Mouse (Mus musculus) liver, embryonic 16.5 days (tissue): ENCODE measurements at regions not wholly inside any gene's neighbourhood (a gene's known extent, or its start where the extent isn't known, plus 50 kb on each side); places are given as distances from the start of the nearest gene placed in this dataset.

Experiments used
- ATAC-seq: fragments of 200-750 bp; cut with Nextera tagmentation; 2 replicates; pipeline ENCODE4 v1.8.0; 2017; ENCODE audit warnings: low read depth, mild to moderate bottlenecking, moderate number of reproducible peaks, moderate library complexity
- H3K27ac ChIP-seq: fragments of 300-500 bp; sonication (generic); 2 replicates; pipeline ENCODE4 v1.5.1; 2014; ENCODE audit warnings: mild to moderate bottlenecking, low read length
- H3K27me3 ChIP-seq: fragments of 300-500 bp; sonication (generic); 2 replicates; pipeline ENCODE4 v1.6.1; 2014; ENCODE audit warnings: low read depth, low read length, mixed read lengths; ENCODE audit not compliant: control insufficient read depth, insufficient read depth
- H3K36me3 ChIP-seq: fragments of 300-500 bp; sonication (generic); 2 replicates; pipeline ENCODE4 v1.6.1; 2014; ENCODE audit warnings: mild to moderate bottlenecking; ENCODE audit not compliant: control insufficient read depth, insufficient read depth
- H3K4me1 ChIP-seq: fragments of 300-500 bp; sonication (generic); 2 replicates; pipeline ENCODE4 v1.6.1; 2014; ENCODE audit warnings: low read depth, low read length, mixed read lengths; ENCODE audit not compliant: control insufficient read depth
- H3K4me2 ChIP-seq: fragments of 300-500 bp; sonication (generic); 2 replicates; pipeline ENCODE4 v1.6.1; 2014; ENCODE audit warnings: low read depth, low read length, mixed read lengths
- H3K4me3 ChIP-seq: fragments of 300-500 bp; sonication (generic); 2 replicates; pipeline ENCODE4 v1.5.1; 2014; ENCODE audit warnings: low read depth, mild to moderate bottlenecking, low read length
- H3K9ac ChIP-seq: fragments of 300-500 bp; sonication (generic); 2 replicates; pipeline ENCODE4 v1.6.1; 2014; ENCODE audit warnings: low read depth, low read length
- H3K9me3 ChIP-seq: fragments of 300-500 bp; sonication (generic); replicated peaks from 2 replicates; pipeline ENCODE4 v1.6.1; 2016; ENCODE audit warnings: low read length; ENCODE audit not compliant: control insufficient read depth
- WGBS: fragments of 180-500 bp; shearing (Covaris S2); extraction: QIAGEN DNeasy Blood & Tissue Kit; methylation state at CpG from one replicate; pipeline ENCODE4 v1.1.7; 2014; ENCODE audit not compliant: insufficient replicate concordance; 5-methylcytosine and 5-hydroxymethylcytosine counted together

GRCm38 (mm10) chr10:8955499-8956211 lies 69.8 kb upstream of the Sash1 start:
- ATAC-seq, result no peak
- WGBS, result 30% methylated on average over 6 of the region's 6 CpGs
- no peak overlapping the region for H3K9ac ChIP-seq
- no peaks in the 10 kb centered on the region for H3K36me3 ChIP-seq
- H3K27ac ChIP-seq, result no peak overlapping the region
- H3K4me3 ChIP-seq, result no peak overlapping the region
- H3K4me1 ChIP-seq, result no peaks in the 10 kb centered on the region
- no peaks in the 10 kb centered on the region for H3K27me3 ChIP-seq
- no peak overlapping the region for H3K4me2 ChIP-seq
- H3K9me3 ChIP-seq, result no peaks in the 10 kb centered on the region

- no peak overlapping the region for H3K9ac ChIP-seq
- 61% methylated on average over 4 of the region's 4 CpGs for WGBS
- H3K27ac ChIP-seq, result no peak overlapping the region
- H3K4me3 ChIP-seq, result no peak overlapping the region
- H3K4me1 ChIP-seq, result no peaks in the 10 kb centered on the region
- no peaks in the 10 kb centered on the region for H3K9me3 ChIP-seq
- H3K27me3 ChIP-seq, result no peaks in the 10 kb centered on the region
- no peak overlapping the region for H3K4me2 ChIP-seq
- ATAC-seq, result no peak
- H3K36me3 ChIP-seq, result no peaks in the 10 kb centered on the region
Observed at GRCm38 (mm10) chr10:8954003-8954402, 68.1 kb upstream of the Sash1 start.

GRCm38 (mm10) chr10:8952922-8953321 lies 67.1 kb upstream of the Sash1 start:
- WGBS, result 56% methylated on average over 5 of the region's 5 CpGs
- no peak for ATAC-seq

GRCm38 (mm10) chr10:8951937-8952336 lies 66.1 kb upstream of the Sash1 start:
- ATAC-seq, result no peak
- Histone ChIP-seq H3K27me3 (no peaks in the 10 kb centered on the region), H3K4me1 (no peaks in the 10 kb centered on the region), H3K9ac (no peak overlapping the region), H3K36me3 (no peaks in the 10 kb centered on the region), H3K4me3 (no peak overlapping the region), H3K27ac (no peak overlapping the region), H3K9me3 (no peaks in the 10 kb centered on the region), H3K4me2 (no peak overlapping the region)
- WGBS, result 68% methylated on average over 3 of the region's 3 CpGs

More at GRCm38 (mm10) chr10:8952922-8953321, 67.1 kb upstream of the Sash1 start:
- Histone ChIP-seq H3K27ac (no peak overlapping the region), H3K9me3 (no peaks in the 10 kb centered on the region), H3K36me3 (no peaks in the 10 kb centered on the region), H3K4me3 (no peak overlapping the region), H3K27me3 (no peaks in the 10 kb centered on the region), H3K4me2 (no peak overlapping the region), H3K4me1 (no peaks in the 10 kb centered on the region), H3K9ac (no peak overlapping the region)

- no peak overlapping the region for H3K4me2 ChIP-seq
- ATAC-seq, result no peak
- no peaks in the 10 kb centered on the region for H3K9me3 ChIP-seq
- WGBS, result 61% methylated on average over 10 of the region's 10 CpGs
- H3K27me3 ChIP-seq, result no peaks in the 10 kb centered on the region
- no peaks in the 10 kb centered on the region for H3K4me1 ChIP-seq
- H3K36me3 ChIP-seq, result no peaks in the 10 kb centered on the region
- no peak overlapping the region for H3K27ac ChIP-seq
- no peak overlapping the region for H3K4me3 ChIP-seq
- H3K9ac ChIP-seq, result no peak overlapping the region
Observed at GRCm38 (mm10) chr10:8951236-8951825, 65.5 kb upstream of the Sash1 start.

GRCm38 (mm10) chr10:8948227-8948626 lies 62.4 kb upstream of the Sash1 start:
- Histone ChIP-seq H3K27me3 (no peaks in the 10 kb centered on the region), H3K4me2 (no peak overlapping the region), H3K27ac (no peak overlapping the region), H3K9me3 (no peaks in the 10 kb centered on the region), H3K36me3 (no peaks in the 10 kb centered on the region), H3K4me1 (no peaks in the 10 kb centered on the region), H3K9ac (no peak overlapping the region), H3K4me3 (no peak overlapping the region)
- no peak for ATAC-seq
- 23% methylated on average over 3 of the region's 3 CpGs for WGBS

- peak overlapping the region; percentile 13; the same call in 1 of the 2 replicates for H3K4me2 ChIP-seq
- no peaks in the 10 kb centered on the region for H3K27me3 ChIP-seq
- no peak overlapping the region for H3K9ac ChIP-seq
- ATAC-seq, result peak; percentile 47
- H3K4me3 ChIP-seq, result no peak overlapping the region
- no peak overlapping the region for H3K27ac ChIP-seq
- H3K4me1 ChIP-seq, result no peaks in the 10 kb centered on the region
- WGBS, result 26% methylated on average over 17 of the region's 17 CpGs
- H3K9me3 ChIP-seq, result no peaks in the 10 kb centered on the region
- H3K36me3 ChIP-seq, result no peaks in the 10 kb centered on the region
Observed at GRCm38 (mm10) chr10:8945195-8945751, 59.4 kb upstream of the Sash1 start.

- H3K9me3 ChIP-seq, result no peaks in the 10 kb centered on the region
- H3K27ac ChIP-seq, result no peak overlapping the region
- H3K9ac ChIP-seq, result no peak overlapping the region
- H3K4me2 ChIP-seq, result no peak overlapping the region
- H3K4me1 ChIP-seq, result no peaks in the 10 kb centered on the region
- no peak for ATAC-seq
- no peaks in the 10 kb centered on the region for H3K36me3 ChIP-seq
- H3K4me3 ChIP-seq, result no peak overlapping the region
- H3K27me3 ChIP-seq, result no peaks in the 10 kb centered on the region
- 56% methylated on average over 5 of the region's 5 CpGs for WGBS
Observed at GRCm38 (mm10) chr10:8944586-8944985, 58.7 kb upstream of the Sash1 start.

- Histone ChIP-seq H3K9me3 (no peaks in the 10 kb centered on the region), H3K4me1 (no peaks in the 10 kb centered on the region), H3K4me2 (no peak overlapping the region), H3K27ac (no peak overlapping the region), H3K27me3 (no peaks in the 10 kb centered on the region), H3K9ac (no peak overlapping the region), H3K36me3 (no peaks in the 10 kb centered on the region), H3K4me3 (no peak overlapping the region)
- WGBS, result 63% methylated on average over 6 of the region's 6 CpGs
- ATAC-seq, result no peak
Observed at GRCm38 (mm10) chr10:8943698-8944097, 57.8 kb upstream of the Sash1 start.
